Mouse (Mus musculus) small intestine, adult 2 months (tissue): ENCODE results near the gene Fam214b. TPM values are rescaled to one million over a fixed set of nuclear protein-coding genes. Genes with fewer than 3 reads are reported as not detected.
A peak's percentile ranks its signal among the peaks of the same experiment; 100 is the strongest.

ENCODE experiments used
- H3K27ac ChIP-seq: fragments of 200-500 bp; 2 replicates; pipeline ENCODE4 v1.5.1; 2012; ENCODE audit warnings: low read depth, low read length, control low read depth, inconsistent platforms; ENCODE audit not compliant: insufficient read depth
- H3K27me3 ChIP-seq: fragments of 200-500 bp; 2 replicates; pipeline ENCODE4 v1.6.1; 2012; ENCODE audit warnings: mild to moderate bottlenecking, moderate library complexity, low read length, inconsistent platforms; ENCODE audit not compliant: control insufficient read depth, insufficient read depth
- H3K36me3 ChIP-seq: fragments of 200-500 bp; 2 replicates; pipeline ENCODE4 v1.6.1; 2012; ENCODE audit warnings: mild to moderate bottlenecking, low read length, control low read depth, inconsistent platforms; ENCODE audit not compliant: control insufficient read depth, insufficient read depth
- H3K4me1 ChIP-seq: fragments of 200-500 bp; 2 replicates; pipeline ENCODE4 v1.6.1; 2012; ENCODE audit warnings: low read length, inconsistent platforms, mixed read lengths; ENCODE audit not compliant: control insufficient read depth, insufficient read depth, insufficient read length
- H3K4me3 ChIP-seq: fragments of 200-500 bp; 2 replicates; pipeline ENCODE4 v1.5.1; 2012; ENCODE audit warnings: low read depth, mild to moderate bottlenecking, control low read depth, inconsistent platforms, low read length, moderate library complexity
- CTCF ChIP-seq: fragments of 200-500 bp; IDR thresholded peaks from 2 replicates; pipeline ENCODE4 v1.5.1; 2012; ENCODE audit warnings: low read depth, mild to moderate bottlenecking, control low read depth, inconsistent platforms, low read length, moderate library complexity, mixed read lengths; ENCODE audit not compliant: insufficient replicate concordance, insufficient read length; ENCODE audit errors: extremely low read depth
- POLR2A ChIP-seq: fragments of 200-500 bp; IDR thresholded peaks from 2 replicates; pipeline ENCODE4 v1.6.1; 2012; ENCODE audit warnings: low read depth, mild to moderate bottlenecking, control low read depth, inconsistent platforms, low read length, moderate library complexity
- WGBS: fragments of 180-500 bp; shearing (Covaris S2); methylation state at CpG from one replicate; pipeline ENCODE4 v1.1.7; 2018; 5-methylcytosine and 5-hydroxymethylcytosine counted together
- polyA plus RNA-seq: library from polyadenylated mRNA; depleted of rRNA; stranded (reverse); fragments of >200 nt; gene quantifications from 2 replicates; pipeline ENCODE4 v1.2.3, GENCODE M21; 2012

Gene Fam214b
- polyA plus RNA-seq, 1 experiment: 70.5 TPM

DNA sequence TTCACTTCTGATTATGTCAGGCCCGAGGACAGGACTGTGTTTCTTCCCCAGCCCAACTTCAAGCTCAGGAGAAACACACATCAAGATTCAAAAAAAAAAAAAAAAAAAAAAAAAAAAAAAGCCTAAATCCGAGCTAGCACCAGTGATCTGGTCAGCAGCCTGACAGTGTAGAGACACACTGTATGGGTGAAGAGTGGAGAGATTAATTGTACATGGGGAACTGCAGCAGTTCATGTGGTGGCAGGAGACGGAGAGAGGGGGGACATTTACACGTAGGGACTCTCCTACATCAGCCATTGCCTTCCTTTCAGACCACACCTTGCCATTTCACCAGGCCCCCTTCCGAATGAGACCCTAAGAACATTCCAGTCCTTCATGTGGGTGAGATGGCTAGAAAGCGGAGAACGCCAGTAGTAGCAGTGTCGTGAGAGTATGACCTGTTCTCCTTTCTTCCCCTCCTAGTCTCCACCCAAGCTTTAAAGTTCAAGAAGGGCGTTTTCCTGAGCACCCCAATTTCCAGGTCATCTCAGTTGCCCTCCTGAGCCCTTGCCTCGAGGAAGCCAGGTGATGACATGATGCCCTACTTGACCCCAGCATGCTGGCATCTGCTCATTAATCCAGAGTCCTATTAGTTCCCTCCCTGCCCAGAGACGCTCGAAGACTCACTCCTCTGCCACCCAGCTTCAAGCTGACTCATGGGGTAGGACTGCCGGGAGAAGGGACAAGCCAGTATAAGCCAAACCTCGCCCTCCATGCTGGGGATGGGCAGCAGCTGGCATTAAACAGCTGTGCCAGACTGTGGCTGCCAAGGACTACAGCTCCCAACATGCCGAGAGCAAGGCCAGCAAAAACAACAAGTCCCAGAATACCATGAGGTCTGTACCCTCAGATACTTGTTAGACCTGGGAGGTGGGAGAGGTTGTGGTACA lies 7.2 kb downstream of the Fam214b start:
- H3K27ac ChIP-seq: peak overlapping the region; percentile 94
- H3K27me3 ChIP-seq: no peaks in the 10 kb centered on the region
- no peak for TF ChIP-seq CTCF
- TF ChIP-seq POLR2A: peak; percentile 60; the same call in 1 of the 2 replicates
- H3K36me3 ChIP-seq: peaks cover 24% of the 10 kb centered on the region
- WGBS: 26% methylated on average over 15 of the region's 15 CpGs
- H3K4me3 ChIP-seq: peak overlapping the region; percentile 76
- H3K4me1 ChIP-seq: peaks cover 12% of the 10 kb centered on the region; the same call in 1 of the 2 replicates

DNA sequence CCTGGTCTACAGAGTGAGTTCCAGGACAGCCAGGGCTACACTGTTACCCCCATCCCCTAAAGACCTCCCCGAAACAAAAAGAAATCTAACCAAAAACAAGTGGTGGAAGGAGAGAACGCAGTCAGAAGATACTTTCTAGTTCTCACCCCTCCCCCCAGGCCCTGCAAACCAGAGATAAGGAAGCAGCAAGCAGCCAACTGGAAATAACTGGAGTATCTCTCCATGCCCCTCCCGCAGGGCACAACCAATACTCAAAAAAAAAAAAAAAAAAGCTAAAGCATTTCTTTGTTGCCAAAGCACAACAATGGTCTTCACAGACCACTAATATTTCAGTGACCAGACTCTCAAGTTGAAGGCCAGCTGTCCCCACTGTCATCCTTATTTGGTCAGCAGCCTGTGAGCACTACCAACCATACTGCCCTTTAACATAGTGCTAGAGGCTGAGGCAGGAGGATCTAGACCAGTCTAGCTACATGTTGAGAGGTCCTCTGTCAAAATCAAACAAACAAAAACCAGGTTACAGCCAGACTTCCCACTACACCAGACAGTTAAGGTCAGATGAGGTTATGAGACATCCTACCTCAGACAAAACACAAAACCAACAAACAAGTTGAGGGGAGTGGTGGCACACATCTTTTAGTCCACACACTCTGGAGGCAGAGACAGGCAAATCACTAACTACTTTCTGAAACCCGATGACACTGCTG lies 8.0 kb downstream of the Fam214b start:
- H3K27ac ChIP-seq: peak overlapping the region; percentile 35; the same call in 1 of the 2 replicates
- no peaks in the 10 kb centered on the region for H3K27me3 ChIP-seq
- no peak for TF ChIP-seq CTCF
- TF ChIP-seq POLR2A: no peak
- 46% methylated on average over 4 of the region's 4 CpGs for whole genome bisulfite sequencing
- H3K36me3 ChIP-seq: peaks cover 32% of the 10 kb centered on the region
- peak overlapping the region; percentile 12; the same call in 1 of the 2 replicates for H3K4me3 ChIP-seq
- H3K4me1 ChIP-seq: peaks cover 11% of the 10 kb centered on the region; the same call in 1 of the 2 replicates

DNA sequence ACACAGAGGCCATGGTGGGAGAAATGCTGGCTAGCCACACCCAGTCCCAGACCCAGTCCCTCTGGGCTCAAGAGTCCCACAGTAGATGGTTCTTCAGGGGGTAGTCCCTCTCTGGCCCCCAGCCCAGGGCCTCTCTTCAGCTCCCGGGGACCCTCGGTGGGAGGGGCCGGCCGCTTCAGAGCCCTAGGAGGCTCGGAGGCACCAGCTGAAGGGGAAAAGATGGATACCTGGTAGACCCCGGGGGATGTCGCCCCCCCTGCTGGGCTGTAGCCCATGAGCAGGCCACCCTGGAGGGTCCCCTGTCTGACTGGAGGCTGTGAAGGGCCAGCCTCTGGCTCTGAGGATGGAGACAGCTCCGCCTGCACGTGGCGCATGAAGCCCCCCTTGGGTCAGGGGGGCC lies 9.7 kb downstream of the Fam214b start:
- Histone ChIP-seq H3K4me3 (no peak overlapping the region), H3K4me1 (peaks cover 16% of the 10 kb centered on the region; the same call in 1 of the 2 replicates), H3K36me3 (peaks cover 32% of the 10 kb centered on the region), H3K27me3 (no peaks in the 10 kb centered on the region), H3K27ac (no peak overlapping the region)
- 87% methylated on average over 10 of the region's 10 CpGs for WGBS
- TF ChIP-seq POLR2A (no peak), CTCF (no peak)

DNA sequence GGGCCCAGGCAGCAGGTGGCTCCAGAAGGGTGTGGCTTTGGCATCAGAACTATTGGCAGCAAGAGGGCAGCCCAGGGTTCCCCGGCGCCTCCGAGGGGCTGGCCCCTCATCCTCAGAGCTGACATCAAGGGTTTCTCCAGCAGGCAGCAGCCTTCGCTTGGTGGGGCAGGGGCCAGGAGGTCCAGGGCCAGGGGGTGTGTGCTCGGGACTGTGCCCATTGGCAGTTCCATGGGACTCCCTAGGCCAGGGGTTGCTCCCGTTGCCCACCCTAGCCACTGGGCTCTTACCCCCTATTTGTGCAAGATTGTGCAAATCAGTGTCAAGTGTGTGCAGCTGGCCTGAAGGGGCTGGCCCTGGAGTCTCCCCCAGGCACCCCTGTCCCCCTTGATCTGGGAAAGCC lies 10.2 kb downstream of the Fam214b start:
- no peak overlapping the region for H3K27ac ChIP-seq
- WGBS: 54% methylated on average over 6 of the region's 6 CpGs
- no peaks in the 10 kb centered on the region for H3K27me3 ChIP-seq
- H3K4me1 ChIP-seq: peaks cover 16% of the 10 kb centered on the region; the same call in 1 of the 2 replicates
- peaks cover 32% of the 10 kb centered on the region for H3K36me3 ChIP-seq
- TF ChIP-seq CTCF (no peak), POLR2A (no peak)
- no peak overlapping the region for H3K4me3 ChIP-seq

DNA sequence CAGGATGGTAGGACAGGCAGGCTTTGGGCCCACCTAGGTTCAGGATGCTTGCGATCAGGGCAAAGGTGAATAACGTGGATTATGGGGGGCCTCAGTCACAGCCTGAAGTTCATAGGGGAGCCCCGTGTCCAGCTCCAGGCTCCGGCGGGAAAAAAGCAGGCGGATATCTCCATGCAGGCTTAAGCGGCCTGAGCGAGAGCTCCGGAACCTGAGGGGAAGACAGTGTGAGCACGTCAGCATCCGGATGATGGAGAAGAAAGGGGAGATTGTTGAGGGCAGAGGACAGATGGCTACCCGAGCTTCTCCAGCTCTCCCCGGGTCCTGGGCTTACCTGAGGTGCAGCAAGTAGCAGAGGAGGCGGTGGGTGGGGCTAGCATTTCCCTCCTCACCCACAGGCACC lies 12.5 kb downstream of the Fam214b start:
- peaks cover 37% of the 10 kb centered on the region for H3K36me3 ChIP-seq
- TF ChIP-seq POLR2A (no peak), CTCF (no peak)
- H3K27me3 ChIP-seq: no peaks in the 10 kb centered on the region
- WGBS: 90% methylated on average over 14 of the region's 14 CpGs
- H3K27ac ChIP-seq: no peak overlapping the region
- H3K4me3 ChIP-seq: no peak overlapping the region
- H3K4me1 ChIP-seq: peaks cover 14% of the 10 kb centered on the region; the same call in 1 of the 2 replicates

DNA sequence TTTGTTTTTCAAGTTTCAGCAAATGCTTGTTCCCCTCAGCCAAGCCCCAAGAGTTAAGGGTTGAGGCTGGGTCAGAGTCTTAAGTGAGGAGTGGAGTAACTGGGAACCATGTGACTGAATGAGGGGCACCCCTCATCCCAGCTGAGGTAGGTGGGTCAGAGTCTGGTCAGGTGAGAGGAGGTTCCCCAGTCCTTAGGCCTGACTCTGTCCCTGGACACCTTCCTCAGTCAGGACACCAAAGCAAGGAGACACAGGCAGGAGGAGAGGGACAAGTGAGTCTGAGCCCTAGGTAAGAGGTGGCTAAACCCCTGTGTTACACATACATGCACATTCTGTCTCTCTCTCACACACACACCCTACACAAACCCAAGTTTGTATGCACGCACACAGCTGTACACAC lies 13.5 kb downstream of the Fam214b start:
- 86% methylated on average over 1 of the region's 1 CpGs for WGBS
- no peak overlapping the region for H3K27ac ChIP-seq
- H3K36me3 ChIP-seq: peaks cover 42% of the 10 kb centered on the region
- no peaks in the 10 kb centered on the region for H3K27me3 ChIP-seq
- no peak overlapping the region for H3K4me3 ChIP-seq
- no peak for TF ChIP-seq CTCF
- TF ChIP-seq POLR2A: no peak
- H3K4me1 ChIP-seq: peaks cover 13% of the 10 kb centered on the region; the same call in 1 of the 2 replicates
